11 mouse cellular contexts compared by ENCODE assay signal in genomic region chr6:120190912-120191311, GRCm38 (mm10).
DNase-seq lines count a peak whose midpoint lies in the region; ATAC-seq and TF ChIP-seq lines count a peak whose summit lies in the region.
"Had no signal": no experiment of that assay in that cellular context is flagged by ENCODE, and none has a peak within 500 bp of the region (broad histone marks: within the 10 kb centered on the region; RNA-seq: fewer than 3 reads in every experiment).

No protein-coding gene starts in this region.

- H3K4me2 ChIP-seq in midbrain, embryonic 13.5 days (replicated peaks): no peak overlapping the region
- no peak overlapping the region for H3K4me2 ChIP-seq in stomach, postnatal 0 days (replicated peaks; ENCODE audit: low read depth)
- H3K4me2 ChIP-seq: neural tube, embryonic 12.5 days had no signal

- no peak for DNase-seq in midbrain, embryonic 10.5 days (ENCODE audit: low spot score)
- peak; percentile 90 for DNase-seq in adrenal gland, adult 2 months
- DNase-seq in heart, adult 9 months (ENCODE audit: low spot score in 2 of 2): peak; percentile 56 to 70
- DNase-seq in stomach, postnatal 0 days (ENCODE audit: low spot score): no peak
- no peak for DNase-seq in cerebellum, adult 9-10 months
- DNase-seq in frontal cortex, postnatal 36 days (ENCODE audit: low spot score in 2 of 2): no peak
- DNase-seq in kidney, postnatal 10 days: no peak

- H3K27me3 ChIP-seq in midbrain, embryonic 10.5 days (ENCODE audit: low read depth, poor library complexity, severe bottlenecking): peaks cover 49% of the 10 kb centered on the region
- peaks cover 23% of the 10 kb centered on the region for H3K27me3 ChIP-seq in midbrain, embryonic 13.5 days
- H3K27me3 ChIP-seq in stomach, postnatal 0 days (ENCODE audit: control insufficient read depth, insufficient read depth, low read length): no peaks in the 10 kb centered on the region
- H3K27me3 ChIP-seq: neural tube, embryonic 12.5 days had no signal

- no peak overlapping the region for H3K9ac ChIP-seq in midbrain, embryonic 13.5 days (replicated peaks)
- no peak overlapping the region for H3K9ac ChIP-seq in stomach, postnatal 0 days (ENCODE audit: low read length)
- H3K9ac ChIP-seq: neural tube, embryonic 12.5 days had no signal

- WGBS in midbrain, embryonic 10.5 days: 72% methylated on average over 4 of the region's 4 CpGs
- 83% methylated on average over 4 of the region's 4 CpGs for WGBS in midbrain, embryonic 13.5 days
- 43% methylated on average over 4 of the region's 4 CpGs for WGBS in stomach, postnatal 0 days

- H3K36me3 ChIP-seq in midbrain, embryonic 10.5 days: no peaks in the 10 kb centered on the region
- H3K36me3 ChIP-seq in midbrain, embryonic 13.5 days: no peaks in the 10 kb centered on the region
- H3K36me3 ChIP-seq in stomach, postnatal 0 days (ENCODE audit: control insufficient read depth, insufficient read depth, low read length): no peaks in the 10 kb centered on the region
- H3K36me3 ChIP-seq: neural tube, embryonic 12.5 days had no signal

- no peak for TF ChIP-seq EP300 in stomach, postnatal 0 days (optimal IDR thresholded peaks at IDR 0.05)

- no peak for ATAC-seq in midbrain, embryonic 13.5 days
- ATAC-seq in stomach, postnatal 0 days (ENCODE audit: low FRiP score, low TSS enrichment): no peak; the same call in 1 of the 2 replicates
- ATAC-seq: intestine, embryonic 16.5 days had no signal

- peaks cover 56% of the 10 kb centered on the region for H3K4me1 ChIP-seq in midbrain, embryonic 10.5 days
- H3K4me1 ChIP-seq in midbrain, embryonic 13.5 days (replicated peaks): peaks cover 21% of the 10 kb centered on the region
- peaks cover 6% of the 10 kb centered on the region for H3K4me1 ChIP-seq in stomach, postnatal 0 days (replicated peaks; ENCODE audit: control insufficient read depth, insufficient read depth)

- no peak for TF ChIP-seq CTCF in stomach, postnatal 0 days (IDR thresholded peaks at IDR 0.05; ENCODE audit: low read depth)

- H3K9me3 ChIP-seq in midbrain, embryonic 10.5 days (replicated peaks): no peaks in the 10 kb centered on the region
- no peaks in the 10 kb centered on the region for H3K9me3 ChIP-seq in midbrain, embryonic 13.5 days
- H3K9me3 ChIP-seq in stomach, postnatal 0 days (ENCODE audit: control insufficient read depth, low read length): no peaks in the 10 kb centered on the region
- H3K9me3 ChIP-seq: megakaryocyte, embryonic 14.5 days; neural tube, embryonic 12.5 days had no signal

- H3K4me3 ChIP-seq in midbrain, embryonic 10.5 days: no peak overlapping the region
- no peak overlapping the region for H3K4me3 ChIP-seq in midbrain, embryonic 13.5 days (replicated peaks)
- no peak overlapping the region for H3K4me3 ChIP-seq in stomach, postnatal 0 days (ENCODE audit: low read depth, low read length)
- H3K4me3 ChIP-seq: neural tube, embryonic 12.5 days had no signal

- 0 out of 2 replicates have a peak overlapping the region, but pooled peaks have one; percentile 38 for H3K27ac ChIP-seq in midbrain, embryonic 10.5 days (replicated peaks)
- H3K27ac ChIP-seq in midbrain, embryonic 13.5 days: no peak overlapping the region
- H3K27ac ChIP-seq in stomach, postnatal 0 days (replicated peaks): 0 out of 2 replicates have a peak overlapping the region, but pooled peaks have one; percentile 53
- H3K27ac ChIP-seq: neural tube, embryonic 12.5 days had no signal

Comparison
In these comparisons a context has a peak if more than half of its experiments do, and no peak if none do; other contexts are left out.
1. DNase-seq: peak in adrenal gland, adult 2 months (single experiment) and heart, adult 9 months (2 of 2); none in midbrain, embryonic 10.5 days (single experiment), stomach, postnatal 0 days (single experiment), cerebellum, adult 9-10 months (single experiment), frontal cortex, postnatal 36 days (0 of 2) and kidney, postnatal 10 days (single experiment).